Mouse (Mus musculus) erythroblast, embryonic 14.5 days (primary cell): ENCODE results near the gene Cenpj.

ENCODE experiments used
- GATA1 ChIP-seq: IDR thresholded peaks from 2 replicates; pipeline ENCODE4 v1.6.1; 2012; ENCODE audit warnings: low read length, inconsistent platforms, mixed read lengths
- TAL1 ChIP-seq: IDR thresholded peaks from 3 replicates; pipeline ENCODE4 v1.6.1; 2012; ENCODE audit warnings: low read length, inconsistent platforms, mixed read lengths

- no peak for TF ChIP-seq GATA1
- no peak for TF ChIP-seq TAL1
Measured at GRCm38 (mm10) chr14:56575969-56576901, 1.0 kb upstream of the Cenpj start.
